Mouse (Mus musculus): ENCODE results near the gene Rapgef5. TPM values are rescaled to one million over a fixed set of nuclear protein-coding genes. Genes with fewer than 3 reads are reported as not detected.

Gene Rapgef5
- total RNA-seq, 2 experiments from 2014 or later, result 151 to 174 TPM

DNA sequence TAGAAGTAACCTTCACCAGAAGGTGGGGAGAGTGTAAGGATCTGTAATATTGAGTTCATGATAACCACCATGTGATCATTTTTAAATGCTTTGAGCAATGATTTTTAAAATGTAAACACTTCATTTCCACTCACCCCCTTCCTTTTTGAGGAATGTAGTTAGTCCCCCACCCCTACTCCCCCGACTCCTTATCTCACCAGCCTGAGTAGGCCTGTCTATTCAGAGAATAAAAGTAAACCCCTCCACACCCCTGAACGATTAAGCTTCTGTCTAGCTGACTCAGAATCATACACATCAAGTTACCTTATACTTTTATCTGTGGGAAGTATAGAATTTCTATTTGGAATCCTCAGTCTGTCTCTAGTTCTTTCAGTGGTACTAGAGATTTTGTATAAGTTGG is 81.9 kb downstream of the Rapgef5 start:
- no peak for DNase-seq (ENCODE audit: low spot score in 2 of 2)

GRCm38 (mm10) chr12:117605966-117606365 is 89.7 kb downstream of the Rapgef5 start:
- no peak for DNase-seq (ENCODE audit: low spot score in 2 of 2)

GRCm38 (mm10) chr12:117612715-117613114 is 96.4 kb downstream of the Rapgef5 start:
- no peak for DNase-seq (ENCODE audit: low spot score in 2 of 2)

- no peak for DNase-seq (ENCODE audit: low spot score in 2 of 2)
Measured at GRCm38 (mm10) chr12:117619523-117620023, 103.3 kb downstream of the Rapgef5 start.

DNA sequence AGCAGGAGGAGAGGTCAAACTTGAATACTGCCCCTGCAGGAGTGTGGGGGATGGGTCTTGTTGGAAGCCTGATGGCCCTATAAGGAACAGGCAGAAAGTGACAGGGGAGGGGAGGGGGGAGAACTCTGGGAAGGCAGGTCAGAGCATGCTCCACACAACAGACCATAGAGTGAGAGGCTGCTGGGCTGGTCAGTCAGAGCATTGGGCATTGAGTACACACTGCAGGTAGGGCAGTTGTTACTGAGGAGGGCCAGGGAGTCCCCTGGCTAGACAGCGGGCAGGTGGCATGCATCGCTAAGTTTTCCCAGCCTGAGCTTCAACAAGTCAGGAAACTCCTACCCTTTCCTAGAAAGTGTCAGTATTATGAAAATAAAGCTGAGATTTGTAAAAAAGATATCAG is 106.7 kb downstream of the Rapgef5 start:
- no peak for DNase-seq (ENCODE audit: low spot score in 2 of 2)

DNA sequence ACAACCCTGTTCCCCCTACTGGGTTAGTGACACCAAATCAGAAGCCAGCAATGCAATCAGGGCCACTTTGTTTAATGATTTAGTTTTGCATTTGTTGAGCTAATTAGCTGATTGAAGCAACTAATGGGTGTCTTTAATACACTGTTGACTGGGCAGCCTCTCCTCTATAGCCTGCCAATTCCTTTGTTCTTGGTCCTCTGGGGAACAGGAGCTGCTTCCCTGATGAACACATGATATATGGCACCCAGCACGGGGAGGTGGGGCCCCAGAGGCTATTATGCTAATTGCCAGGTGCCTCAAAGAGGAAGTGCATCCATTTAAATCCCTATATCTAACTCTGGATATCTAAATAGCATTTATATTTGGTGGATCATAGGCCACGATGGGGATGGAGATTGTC is 111.0 kb downstream of the Rapgef5 start:
- no peak for DNase-seq (ENCODE audit: low spot score in 2 of 2)

- no peak for DNase-seq (ENCODE audit: low spot score in 2 of 2)
Measured at GRCm38 (mm10) chr12:117628321-117629093, 112.2 kb downstream of the Rapgef5 start.

DNA sequence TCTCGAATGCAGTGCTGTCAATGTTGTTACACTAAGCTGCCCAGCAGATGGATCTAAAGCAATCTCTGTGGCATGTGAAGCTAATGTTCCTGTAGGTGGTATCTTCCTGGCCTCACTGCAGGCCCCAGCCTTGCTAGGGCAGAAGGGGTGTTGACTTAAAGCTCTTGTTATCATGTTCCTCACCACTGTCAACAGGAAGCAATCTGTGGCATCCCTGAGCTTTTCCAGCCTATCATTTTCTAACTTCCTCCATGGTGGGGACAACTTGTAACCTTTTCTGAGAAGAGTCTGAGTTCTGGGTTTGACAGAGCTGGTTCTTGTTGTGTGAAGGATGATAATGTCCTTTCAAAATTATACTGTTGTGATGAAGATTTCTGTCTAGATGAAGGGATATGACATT is 115.9 kb downstream of the Rapgef5 start:
- DNase-seq (ENCODE audit: low spot score in 2 of 2), result no peak

GRCm38 (mm10) chr12:117636139-117636772 is 120.0 kb downstream of the Rapgef5 start:
- DNase-seq (ENCODE audit: low spot score in 2 of 2), result no peak

- DNase-seq (ENCODE audit: low spot score in 2 of 2), result peak; percentile 46 to 78
Measured at GRCm38 (mm10) chr12:117636969-117637368, 120.7 kb downstream of the Rapgef5 start.

DNA sequence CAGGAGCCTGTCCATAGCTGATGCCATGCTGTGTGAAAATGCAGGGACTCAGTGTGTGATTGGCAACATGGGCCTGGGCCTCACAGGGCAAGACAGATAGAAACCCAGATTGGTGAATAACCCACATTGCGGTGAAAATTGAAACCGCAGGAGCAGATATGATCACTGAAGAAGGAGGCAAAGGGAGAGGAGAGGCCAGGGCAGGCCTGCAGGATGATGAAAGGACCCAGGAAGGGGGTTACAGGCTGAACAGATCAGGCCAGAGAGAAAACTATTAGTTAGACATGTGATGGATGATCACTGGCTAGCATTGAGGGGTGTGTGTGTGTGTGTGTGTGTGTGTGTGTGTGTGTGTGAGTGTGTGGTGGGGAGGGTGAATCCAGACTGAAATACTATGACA is 122.6 kb downstream of the Rapgef5 start:
- no peak for DNase-seq (ENCODE audit: low spot score in 2 of 2)

- DNase-seq (ENCODE audit: low spot score in 2 of 2), result no peak
Measured at GRCm38 (mm10) chr12:117639356-117640121, 123.3 kb downstream of the Rapgef5 start.

DNA sequence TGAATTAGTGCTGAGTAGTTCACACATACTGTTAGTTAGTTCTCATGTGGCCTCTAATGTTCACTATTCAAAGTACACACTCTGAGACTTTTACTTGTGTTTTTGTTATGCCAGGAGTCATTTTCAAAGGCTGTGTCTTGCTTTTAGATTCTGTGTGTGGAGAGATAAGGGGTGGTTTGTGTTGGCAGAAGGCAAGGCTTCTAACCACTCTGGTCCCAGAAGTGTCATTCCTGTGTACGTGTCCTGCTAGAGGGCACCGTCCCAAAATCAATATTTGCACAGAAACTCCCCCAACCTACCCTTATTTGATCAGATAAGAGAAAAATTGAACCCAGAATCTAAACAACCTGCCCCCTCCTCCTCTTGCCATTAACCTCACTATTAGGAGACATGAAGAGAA is 126.2 kb downstream of the Rapgef5 start:
- DNase-seq (ENCODE audit: low spot score in 2 of 2), result no peak

GRCm38 (mm10) chr12:117645771-117646170 is 129.5 kb downstream of the Rapgef5 start:
- no peak for DNase-seq (ENCODE audit: low spot score in 2 of 2)

- DNase-seq (ENCODE audit: low spot score in 2 of 2), result no peak
Measured at GRCm38 (mm10) chr12:117653920-117654472, 137.7 kb downstream of the Rapgef5 start.

DNA sequence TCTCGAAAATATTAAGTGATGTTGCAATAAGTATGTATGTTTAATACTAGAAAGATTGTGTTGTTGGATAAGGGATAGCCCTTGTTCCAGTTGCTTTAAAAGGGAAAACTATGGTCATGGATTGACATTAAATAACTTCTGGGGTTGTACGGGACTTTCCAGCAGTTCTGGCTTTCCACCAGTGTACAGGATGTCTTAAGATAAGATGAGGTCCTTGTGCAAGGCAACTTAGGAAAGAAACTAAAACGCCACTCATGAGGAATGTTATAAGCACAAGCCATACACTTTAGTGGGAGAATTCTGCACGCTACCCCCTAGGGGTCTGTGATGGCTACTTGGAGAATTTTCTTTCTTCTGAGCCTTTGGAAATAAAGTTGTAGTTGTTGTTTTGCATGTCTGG is 140.7 kb downstream of the Rapgef5 start:
- DNase-seq (ENCODE audit: low spot score in 2 of 2), result no peak

DNA sequence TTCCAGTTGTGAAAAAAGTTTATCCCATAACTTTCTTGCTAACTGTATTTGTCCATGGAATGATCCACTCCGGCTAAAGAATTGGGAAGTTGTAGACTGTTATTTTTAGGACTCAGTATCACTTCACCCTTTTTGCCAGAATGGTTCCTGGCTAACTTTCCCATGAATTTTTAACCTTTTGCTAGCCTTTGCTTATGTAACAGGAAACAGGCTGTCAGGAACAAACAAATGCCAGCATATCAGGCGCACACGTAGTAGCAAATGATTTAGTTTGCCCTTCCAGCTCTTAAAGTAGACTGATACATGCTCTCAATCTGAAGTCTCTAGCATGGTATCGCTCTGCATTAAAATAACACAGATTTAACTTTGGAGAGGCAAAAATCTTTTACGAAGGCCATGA is 141.5 kb downstream of the Rapgef5 start:
- no peak for DNase-seq (ENCODE audit: low spot score in 2 of 2)

DNA sequence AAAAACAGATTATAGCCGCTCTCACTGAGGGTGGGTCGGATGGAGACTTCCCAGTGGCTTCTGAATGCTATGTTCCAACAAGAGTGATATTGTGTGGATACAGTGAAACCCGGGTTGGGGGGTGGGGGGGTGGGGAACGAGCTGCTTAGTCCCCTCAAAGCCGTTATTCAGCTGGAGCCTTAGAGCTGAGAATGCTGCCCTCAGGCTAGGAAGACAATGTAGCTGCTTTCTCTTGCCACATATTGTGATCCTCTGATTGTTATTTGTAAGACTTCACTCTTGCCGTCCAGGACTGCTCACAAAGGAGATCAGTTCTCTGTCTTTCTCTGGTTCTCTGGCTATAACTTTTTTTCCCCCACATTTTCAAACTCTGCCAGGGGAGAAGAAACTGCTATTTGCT is 142.5 kb downstream of the Rapgef5 start:
- DNase-seq (ENCODE audit: low spot score in 2 of 2), result no peak

GRCm38 (mm10) chr12:117660361-117660760 is 144.1 kb downstream of the Rapgef5 start:
- DNase-seq (ENCODE audit: low spot score in 2 of 2), result no peak

DNA sequence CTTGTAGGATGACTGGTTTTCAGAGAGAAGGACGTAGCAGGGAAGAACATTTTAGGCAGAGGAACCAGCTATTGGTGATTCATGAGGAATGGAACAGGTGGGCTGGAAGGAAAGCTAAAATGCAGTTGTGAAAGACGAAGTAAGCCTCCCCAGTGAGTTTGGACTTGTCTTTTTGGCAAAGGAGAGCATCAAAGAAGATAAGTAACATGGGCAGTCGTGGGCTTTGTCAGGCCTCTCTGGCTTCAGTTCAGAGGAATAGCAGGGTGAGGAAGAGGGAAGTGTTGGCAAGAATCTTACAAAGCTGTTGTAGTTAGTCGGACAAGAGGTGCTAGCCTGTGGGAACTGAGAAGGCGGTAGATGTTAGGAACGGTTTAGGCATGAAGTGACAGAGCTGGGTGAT is 145.6 kb downstream of the Rapgef5 start:
- peak; percentile 14 to 44 for DNase-seq (ENCODE audit: low spot score in 2 of 2)

DNA sequence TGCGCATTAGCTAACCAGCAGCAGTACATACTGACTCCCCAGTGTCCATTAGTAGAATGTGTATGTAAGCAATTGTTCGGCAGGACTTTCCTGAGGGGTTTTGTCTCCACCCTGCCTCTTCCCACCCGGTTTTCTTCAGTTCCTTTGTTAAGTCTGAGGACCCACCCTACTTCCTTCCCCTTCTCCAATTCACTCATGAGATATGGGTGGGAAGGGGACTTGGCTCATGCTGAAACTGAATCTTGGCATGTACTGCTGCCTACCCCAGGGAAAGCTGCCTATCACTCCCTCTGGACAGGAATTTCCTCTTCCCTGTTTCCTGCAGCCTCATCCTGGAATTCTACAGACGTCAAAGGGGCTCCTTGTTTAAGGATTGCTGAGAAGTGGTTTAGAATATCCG is 147.4 kb downstream of the Rapgef5 start:
- no peak for DNase-seq (ENCODE audit: low spot score in 2 of 2)

- no peak for DNase-seq (ENCODE audit: low spot score in 2 of 2)
Measured at GRCm38 (mm10) chr12:117664644-117665043, 148.4 kb downstream of the Rapgef5 start.
